Mouse (Mus musculus): ENCODE results near the gene Stxbp5l.

DNA sequence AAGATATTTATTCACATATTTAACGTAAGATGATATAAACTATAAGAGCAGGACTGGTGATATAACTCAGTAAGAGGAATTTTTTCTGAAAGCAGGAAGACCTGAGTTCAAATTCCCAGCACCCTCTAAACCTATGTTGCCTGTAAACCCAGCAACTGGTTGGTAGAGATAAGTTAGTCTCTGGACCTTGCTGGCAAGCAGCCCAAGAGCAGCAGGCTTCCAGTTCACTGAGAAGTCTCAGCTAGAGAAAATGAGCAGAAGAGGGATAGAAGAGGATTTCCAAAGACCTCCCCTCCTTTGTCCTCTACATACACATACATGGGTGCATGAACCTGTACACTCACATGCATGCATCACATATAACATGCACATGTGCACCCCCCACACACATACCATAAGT, 165.6 kb downstream of the Stxbp5l start:
- TF ChIP-seq CTCF (IDR thresholded peaks at IDR 0.05; ENCODE audit: borderline replicate concordance, insufficient read depth, low read depth, low read length): no peak
- TF ChIP-seq POLR2A (IDR thresholded peaks at IDR 0.05; ENCODE audit: borderline replicate concordance, insufficient read depth, low read length): no peak
